Mouse (Mus musculus) bone marrow macrophage, adult 2 months (primary cell): Measurements from ENCODE around the gene Olfr318.

ENCODE experiments used
- CTCF ChIP-seq: IDR thresholded peaks from 2 replicates; pipeline ENCODE4 v1.5.1; 2012; ENCODE audit warnings: low read depth, mild to moderate bottlenecking, low read length, moderate library complexity
- POLR2A ChIP-seq: IDR thresholded peaks from 2 replicates; pipeline ENCODE4 v1.6.1; 2012; ENCODE audit warnings: mild to moderate bottlenecking, low read depth, low read length, borderline replicate concordance

GRCm38 (mm10) chr11:58723914-58724313, at the start of gene Olfr318:
- TF ChIP-seq CTCF (no peak), POLR2A (no peak)
